Mouse (Mus musculus) spleen, embryonic (tissue): ENCODE data around the gene Sox12.
"Not testable (repeated sequence)": the region's sequence is repeated elsewhere in the genome, so short reads cannot be mapped to it uniquely, and the experiment has no call there.

Experiments
- CTCF ChIA-PET: fragments of 350-600 bp; sonication (Branson Sonifier 250); formaldehyde crosslinking; loops from one replicate; lab custom pipeline; 2022; lab: Charles Lee

Gene Sox12

GRCm38 (mm10) chr2:152360271-152360775, 37.5 kb downstream of the Sox12 start:
- CTCF ChIA-PET = interaction anchor here (0.5 kb wide), 1 partner anchor 14 kb away, joined by 4 read pairs; no protein-coding TSS in a partner anchor

- CTCF ChIA-PET = interaction anchor here (0.6 kb wide), 1 partner anchor 34 kb away, joined by 3 read pairs; no protein-coding TSS in a partner anchor
These were observed 38.2 kb downstream of the Sox12 start for GRCm38 (mm10) chr2:152359616-152360015.

GRCm38 (mm10) chr2:152358977-152359376, 38.9 kb downstream of the Sox12 start:
- CTCF ChIA-PET = not testable (repeated sequence)

GRCm38 (mm10) chr2:152357254-152357653, 40.6 kb downstream of the Sox12 start:
- CTCF ChIA-PET = no interaction called here

DNA sequence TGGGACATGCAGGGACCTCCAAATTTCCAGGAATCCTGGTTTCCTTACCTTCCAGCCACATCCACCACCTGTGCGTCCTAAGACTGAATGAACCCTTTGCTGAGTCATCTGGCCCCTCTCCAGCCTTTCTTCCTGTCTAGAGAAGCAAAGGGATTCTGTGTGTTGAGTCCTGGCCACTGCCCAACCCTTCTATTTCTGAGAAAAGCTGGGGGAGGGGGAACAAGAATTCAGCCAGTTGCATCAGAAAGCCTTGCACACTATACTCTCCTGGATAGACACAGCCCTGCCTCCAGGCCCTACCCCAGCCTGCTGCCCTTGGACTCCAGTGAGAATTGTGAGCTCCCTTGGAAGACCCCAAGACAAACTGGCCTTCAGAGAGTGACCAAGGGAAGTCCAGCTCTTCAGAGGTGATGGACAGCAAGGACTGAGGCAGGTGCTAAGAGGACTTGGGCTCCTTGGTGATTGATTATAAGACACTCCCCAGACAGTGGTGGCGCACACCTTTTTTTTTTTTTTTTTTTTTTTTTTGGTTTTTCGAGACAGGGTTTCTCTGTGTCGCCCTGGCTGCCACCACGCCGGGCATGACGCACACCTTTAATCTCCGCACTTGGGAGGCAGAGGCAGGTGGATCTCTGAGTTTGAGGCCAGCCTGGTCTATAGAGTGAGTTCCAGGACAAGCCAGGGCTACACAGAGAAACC, 47.9 kb downstream of the Sox12 start:
- CTCF ChIA-PET = interaction anchor here (0.6 kb wide), 2 partner anchors 16 to 38 kb away, joined by 3 to 5 read pairs; no protein-coding TSS in a partner anchor

DNA sequence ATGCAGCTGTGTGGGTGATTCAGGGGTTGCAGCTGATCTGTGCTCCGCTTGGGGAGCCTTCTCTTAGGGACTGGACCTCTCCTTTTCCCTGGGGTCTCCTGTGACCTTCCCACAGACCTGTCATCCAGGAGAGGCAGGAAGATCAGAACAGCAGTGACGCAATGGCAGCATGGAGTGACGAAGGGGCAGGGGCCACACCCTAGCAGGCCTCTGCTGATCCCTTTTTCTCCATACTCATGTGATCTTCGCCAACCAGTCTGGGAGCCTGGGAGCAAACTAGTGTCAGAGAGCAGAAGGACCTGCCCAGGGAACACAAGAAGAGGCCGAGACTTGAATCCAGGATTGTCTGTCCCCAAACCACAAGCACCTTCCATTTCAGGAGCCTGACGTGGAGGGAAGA, 48.7 kb downstream of the Sox12 start:
- CTCF ChIA-PET = interaction anchor here (0.6 kb wide), 1 partner anchor 15 kb away, joined by 5 read pairs; no protein-coding TSS in a partner anchor

DNA sequence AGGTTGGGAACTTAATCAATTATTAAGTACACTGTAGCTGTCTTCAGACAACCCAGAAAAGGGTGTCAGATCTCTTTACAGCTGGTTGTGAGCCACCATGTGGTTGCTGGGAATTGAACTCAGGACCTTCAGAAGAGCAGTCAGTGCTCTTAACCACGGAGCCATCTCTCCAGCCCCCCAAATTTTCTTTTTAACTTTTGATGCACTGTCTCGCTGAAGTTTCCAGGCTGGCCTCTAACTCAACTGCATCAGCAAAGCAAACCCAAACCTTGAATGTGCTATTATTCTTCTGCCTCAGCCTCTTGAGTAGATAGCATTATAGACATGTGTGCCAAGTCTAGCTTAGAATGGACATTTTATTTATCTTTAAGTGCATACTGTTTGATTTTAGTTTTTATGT, 50.1 kb downstream of the Sox12 start:
- CTCF ChIA-PET = no interaction called here

- CTCF ChIA-PET = interaction anchor here (0.7 kb wide), 1 partner anchor 13 kb away, joined by 4 read pairs; no protein-coding TSS in a partner anchor
These were observed 50.9 kb downstream of the Sox12 start for GRCm38 (mm10) chr2:152346776-152347465.

- CTCF ChIA-PET = no interaction called here
These were observed 52.5 kb downstream of the Sox12 start for GRCm38 (mm10) chr2:152345393-152345792.

DNA sequence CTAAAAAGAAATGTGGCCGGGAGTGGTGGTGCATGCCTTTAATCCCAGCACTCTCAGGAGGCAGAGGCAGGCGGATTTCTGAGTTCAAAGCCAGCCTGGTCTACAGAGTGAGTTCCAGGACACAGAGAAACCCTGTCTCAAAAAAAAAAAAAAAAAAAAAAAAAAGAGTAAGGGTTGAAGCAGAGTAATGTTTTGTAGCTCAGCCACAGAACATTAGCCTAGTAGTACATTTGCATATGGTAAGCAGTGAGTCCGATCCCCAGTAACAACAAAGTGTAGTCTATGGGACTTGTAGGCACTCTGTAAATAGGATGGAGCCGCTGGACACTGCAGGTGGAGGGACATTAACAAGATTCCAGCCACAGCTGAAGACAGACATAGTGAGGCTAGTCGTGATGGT, 53.0 kb downstream of the Sox12 start:
- CTCF ChIA-PET = no interaction called here

GRCm38 (mm10) chr2:152344361-152344760, 53.5 kb downstream of the Sox12 start:
- CTCF ChIA-PET = no interaction called here
